In the genomic region with DNA sequence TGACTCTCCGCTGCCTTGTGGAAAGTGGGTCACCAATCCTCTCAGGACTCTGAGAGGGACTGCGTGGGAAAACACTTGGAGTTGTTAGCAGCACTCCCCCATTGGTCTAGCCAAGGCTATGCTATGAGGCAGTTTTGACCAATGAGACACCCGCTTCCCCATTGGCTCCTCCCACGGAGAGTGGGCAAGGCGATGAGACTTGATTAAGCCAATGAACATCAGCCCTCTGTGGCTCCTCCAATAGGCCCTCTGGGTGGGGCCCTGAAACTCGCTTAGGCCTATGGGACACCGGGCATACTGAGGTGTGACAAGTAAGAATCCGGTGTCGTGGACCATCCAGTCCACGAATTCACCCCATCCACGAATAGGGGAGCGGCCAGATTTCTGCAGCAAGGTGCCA, we compare ENCODE assay signal across 8 mouse cellular contexts. TPM values are rescaled to one million over a fixed set of nuclear protein-coding genes. Genes with fewer than 3 reads are reported as not detected.
DNase-seq lines count a peak whose midpoint lies in the region; ATAC-seq and TF ChIP-seq lines count a peak whose summit lies in the region.

No protein-coding gene starts in this region.

- TF ChIP-seq POLR2A in cortical plate, adult 2 months (IDR thresholded peaks at IDR 0.05; ENCODE audit: extremely low read depth, insufficient read depth, low read length) = peak; percentile 39; the same call in 1 of the 2 replicates

- no peak for TF ChIP-seq CTCF in cortical plate, adult 2 months (IDR thresholded peaks at IDR 0.05; ENCODE audit: extremely low read depth, insufficient read depth, low read length)
- no peak for TF ChIP-seq CTCF in stomach, postnatal 0 days (IDR thresholded peaks at IDR 0.05; ENCODE audit: low read depth)

- ATAC-seq in hindbrain, embryonic 12.5 days (ENCODE audit: low FRiP score) = no peak
- peak; percentile 90 for ATAC-seq in stomach, postnatal 0 days (ENCODE audit: low FRiP score, low TSS enrichment)

- H3K4me2 ChIP-seq in hindbrain, embryonic 12.5 days (replicated peaks) = peak overlapping the region; percentile 41
- peak overlapping the region; percentile 40 for H3K4me2 ChIP-seq in stomach, postnatal 0 days (replicated peaks; ENCODE audit: low read depth)

- H3K27me3 ChIP-seq in hindbrain, embryonic 12.5 days = peaks cover 48% of the 10 kb centered on the region
- peaks cover 54% of the 10 kb centered on the region for H3K27me3 ChIP-seq in midbrain, embryonic 10.5 days (ENCODE audit: low read depth, poor library complexity, severe bottlenecking)
- no peaks in the 10 kb centered on the region for H3K27me3 ChIP-seq in stomach, postnatal 0 days (ENCODE audit: control insufficient read depth, insufficient read depth, low read length)

- no peaks in the 10 kb centered on the region for H3K36me3 ChIP-seq in hindbrain, embryonic 12.5 days
- no peaks in the 10 kb centered on the region for H3K36me3 ChIP-seq in midbrain, embryonic 10.5 days
- H3K36me3 ChIP-seq in stomach, postnatal 0 days (ENCODE audit: control insufficient read depth, insufficient read depth, low read length) = no peaks in the 10 kb centered on the region

- H3K4me1 ChIP-seq in cortical plate, adult 2 months (ENCODE audit: control insufficient read depth, insufficient read depth, low read length) = no peaks in the 10 kb centered on the region
- H3K4me1 ChIP-seq in hindbrain, embryonic 12.5 days = peaks cover 18% of the 10 kb centered on the region
- H3K4me1 ChIP-seq in midbrain, embryonic 10.5 days = peaks cover 55% of the 10 kb centered on the region
- H3K4me1 ChIP-seq in stomach, postnatal 0 days (replicated peaks; ENCODE audit: control insufficient read depth, insufficient read depth) = 0 out of 2 replicates have a peak, but pooled peaks cover 3% of the 10 kb centered on the region

- WGBS in hindbrain, embryonic 12.5 days = 25% methylated on average over 12 of the region's 12 CpGs
- 21% methylated on average over 12 of the region's 12 CpGs for WGBS in midbrain, embryonic 10.5 days
- WGBS in stomach, postnatal 0 days = 5% methylated on average over 12 of the region's 12 CpGs

- intact Hi-C loops in left cerebral cortex, postnatal 4 days (cut with DNase I) = no loop called here

- no peak for TF ChIP-seq EP300 in stomach, postnatal 0 days (optimal IDR thresholded peaks at IDR 0.05)

- peak; percentile 40 for DNase-seq in left cerebral cortex, adult 11 months (ENCODE audit: low spot score)
- DNase-seq in left cerebral cortex, postnatal 4 days = no peak
- peak; percentile 71 for DNase-seq in layer of hippocampus, adult 9-11 months
- DNase-seq in midbrain, embryonic 10.5 days (ENCODE audit: low spot score) = peak; percentile 62
- peak; percentile 69 for DNase-seq in stomach, postnatal 0 days (ENCODE audit: low spot score)
- no peak for DNase-seq in ovary, postnatal 36 days (ENCODE audit: low spot score)

- H3K9me3 ChIP-seq in hindbrain, embryonic 12.5 days (replicated peaks) = no peaks in the 10 kb centered on the region
- no peaks in the 10 kb centered on the region for H3K9me3 ChIP-seq in midbrain, embryonic 10.5 days (replicated peaks)
- no peaks in the 10 kb centered on the region for H3K9me3 ChIP-seq in stomach, postnatal 0 days (ENCODE audit: control insufficient read depth, low read length)

- H3K9ac ChIP-seq in hindbrain, embryonic 12.5 days = no peak overlapping the region
- no peak overlapping the region; the same call in 1 of the 2 replicates for H3K9ac ChIP-seq in stomach, postnatal 0 days (ENCODE audit: low read length)

- H3K4me3 ChIP-seq in cortical plate, adult 2 months (ENCODE audit: insufficient read depth, low read length) = peak overlapping the region; percentile 19
- H3K4me3 ChIP-seq in hindbrain, embryonic 12.5 days = peak overlapping the region; percentile 9
- H3K4me3 ChIP-seq in midbrain, embryonic 10.5 days = peak overlapping the region; percentile 49
- H3K4me3 ChIP-seq in stomach, postnatal 0 days (ENCODE audit: low read depth, low read length) = no peak overlapping the region

- H3K27ac ChIP-seq in cortical plate, adult 2 months (ENCODE audit: insufficient read depth, low read length) = no peak overlapping the region
- H3K27ac ChIP-seq in hindbrain, embryonic 12.5 days = no peak overlapping the region
- H3K27ac ChIP-seq in midbrain, embryonic 10.5 days (replicated peaks) = peak overlapping the region; percentile 67
- no peak overlapping the region for H3K27ac ChIP-seq in stomach, postnatal 0 days (replicated peaks)

RNA-seq across cellular contexts. Expression of a gene that starts 36.3 kb away (rescaled TPM):
- 1 to 10 TPM; 1.0 to 1.2 TPM for total RNA-seq in left cerebral cortex, postnatal 4 days (2021)
- polyA plus RNA-seq in cortical plate, adult 2 months (2012; rRNA removed) = 4.8 and 5.4 TPM in 2 replicates
- 0.38 and 0.59 TPM in 2 replicates for polyA plus RNA-seq in hindbrain, embryonic 12.5 days (2016; fragmentation: Nextera tagmentation; extraction: Ambion mirVana)
- polyA plus RNA-seq in midbrain, embryonic 10.5 days (2016; fragmentation: Nextera tagmentation; extraction: Ambion mirVana) = 0.11 and 0.22 TPM in 2 replicates
- 1.6 and 1.7 TPM in 2 replicates for polyA plus RNA-seq in stomach, postnatal 0 days (2015; fragmentation: Nextera tagmentation; extraction: Ambion mirVana)

Comparison
In these comparisons a context has a peak if more than half of its experiments do, and no peak if none do; other contexts are left out.
1. DNase-seq: peak in left cerebral cortex, adult 11 months (single experiment), layer of hippocampus, adult 9-11 months (single experiment), midbrain, embryonic 10.5 days (single experiment) and stomach, postnatal 0 days (single experiment); none in left cerebral cortex, postnatal 4 days (single experiment) and ovary, postnatal 36 days (single experiment).